Mouse (Mus musculus): ENCODE measurements around the gene 4932438H23Rik. TPM values are rescaled to one million over a fixed set of nuclear protein-coding genes. Genes with fewer than 3 reads are reported as not detected.
"Not testable (repeated sequence)": the region's sequence is repeated elsewhere in the genome, so short reads cannot be mapped to it uniquely, and the experiment has no call there.

The 4932438H23Rik gene
- total RNA-seq, 2 experiments from 2014 or later: 0.89 to 1.1 TPM

- no peak for DNase-seq (ENCODE audit: extremely low spot score in 1 of 2, low spot score in 1 of 2)
Observed at GRCm38 (mm10) chr16:91100484-91100883, 5.6 kb upstream of the 4932438H23Rik start.

GRCm38 (mm10) chr16:91099444-91100065 is 4.6 kb upstream of the 4932438H23Rik start:
- no peak for DNase-seq (ENCODE audit: extremely low spot score in 1 of 2, low spot score in 1 of 2)

- no peak for DNase-seq (ENCODE audit: extremely low spot score in 1 of 2, low spot score in 1 of 2)
Observed at GRCm38 (mm10) chr16:91097858-91098257, 2.9 kb upstream of the 4932438H23Rik start.

- DNase-seq (ENCODE audit: extremely low spot score in 1 of 2, low spot score in 1 of 2): no peak
Observed at GRCm38 (mm10) chr16:91096984-91097506, 2.1 kb upstream of the 4932438H23Rik start.

GRCm38 (mm10) chr16:91096016-91096415 is 1.1 kb upstream of the 4932438H23Rik start:
- DNase-seq (ENCODE audit: extremely low spot score in 1 of 2, low spot score in 1 of 2): no peak

- DNase-seq (ENCODE audit: extremely low spot score in 1 of 2, low spot score in 1 of 2): no peak
Observed at GRCm38 (mm10) chr16:91086642-91087306, 8.1 kb downstream of the 4932438H23Rik start.

GRCm38 (mm10) chr16:91085239-91085825 is 9.6 kb downstream of the 4932438H23Rik start:
- no peak for DNase-seq (ENCODE audit: extremely low spot score in 1 of 2, low spot score in 1 of 2)

GRCm38 (mm10) chr16:91084307-91085238 is 10.3 kb downstream of the 4932438H23Rik start:
- no peak for DNase-seq (ENCODE audit: extremely low spot score in 1 of 2, low spot score in 1 of 2)

- DNase-seq (ENCODE audit: extremely low spot score in 1 of 2, low spot score in 1 of 2): no peak
Observed at GRCm38 (mm10) chr16:91083002-91083646, 11.8 kb downstream of the 4932438H23Rik start.

GRCm38 (mm10) chr16:91081508-91081907 is 13.4 kb downstream of the 4932438H23Rik start:
- DNase-seq (ENCODE audit: extremely low spot score in 1 of 2, low spot score in 1 of 2): peak in 1 of 2 experiments; percentile 73

- DNase-seq (ENCODE audit: extremely low spot score in 1 of 2, low spot score in 1 of 2): no peak
Observed at GRCm38 (mm10) chr16:91076180-91076579, 18.7 kb downstream of the 4932438H23Rik start.

- not testable (repeated sequence) for DNase-seq (ENCODE audit: extremely low spot score in 1 of 2, low spot score in 1 of 2)
Observed at GRCm38 (mm10) chr16:91075423-91075822, 19.5 kb downstream of the 4932438H23Rik start.

GRCm38 (mm10) chr16:91073163-91073892 is 21.6 kb downstream of the 4932438H23Rik start:
- peak; percentile 72 to 91 for DNase-seq (ENCODE audit: extremely low spot score in 1 of 2, low spot score in 1 of 2)

GRCm38 (mm10) chr16:91072256-91072655 is 22.7 kb downstream of the 4932438H23Rik start:
- DNase-seq (ENCODE audit: extremely low spot score in 1 of 2, low spot score in 1 of 2): no peak

- DNase-seq (ENCODE audit: extremely low spot score in 1 of 2, low spot score in 1 of 2): no peak
Observed at GRCm38 (mm10) chr16:91068969-91069368, 26.0 kb downstream of the 4932438H23Rik start.

- no peak for DNase-seq (ENCODE audit: extremely low spot score in 1 of 2, low spot score in 1 of 2)
Observed at GRCm38 (mm10) chr16:91067122-91067521, 27.8 kb downstream of the 4932438H23Rik start.

- no peak for DNase-seq (ENCODE audit: extremely low spot score in 1 of 2, low spot score in 1 of 2)
Observed at GRCm38 (mm10) chr16:91064583-91065365, 30.1 kb downstream of the 4932438H23Rik start.

GRCm38 (mm10) chr16:91063786-91064185 is 31.1 kb downstream of the 4932438H23Rik start:
- DNase-seq (ENCODE audit: extremely low spot score in 1 of 2, low spot score in 1 of 2): no peak

Measured in layer of hippocampus, postnatal 25 days (tissue).